Mouse (Mus musculus) G1E (cell line): ENCODE data around the gene Pced1a.

Experiments
- CTCF ChIP-seq: IDR thresholded peaks from 2 replicates; pipeline ENCODE4 v1.5.1; 2012; ENCODE audit warnings: low read depth, low read length, inconsistent platforms, mixed read lengths
- GATA1 ChIP-seq: IDR thresholded peaks from 2 replicates; pipeline ENCODE4 v1.6.1; 2012; ENCODE audit warnings: borderline replicate concordance, low read length, inconsistent platforms, mixed read lengths

- TF ChIP-seq CTCF (no peak), GATA1 (no peak)
These were observed 28.8 kb downstream of the Pced1a start for GRCm38 (mm10) chr2:130395696-130396095.
